Mouse (Mus musculus) cortical plate, adult 2 months (tissue): ENCODE results near the gene Ecm2. TPM values are rescaled to one million over a fixed set of nuclear protein-coding genes. Genes with fewer than 3 reads are reported as not detected.

Experiments used
- H3K27ac ChIP-seq: fragments of 200-500 bp; 2 replicates; pipeline ENCODE4 v1.5.1; 2012; ENCODE audit warnings: low read length, control low read depth, inconsistent platforms; ENCODE audit not compliant: insufficient read depth
- H3K4me1 ChIP-seq: fragments of 200-500 bp; 2 replicates; pipeline ENCODE4 v1.6.1; 2011; ENCODE audit warnings: low read length; ENCODE audit not compliant: control insufficient read depth, insufficient read depth
- H3K4me3 ChIP-seq: fragments of 200-500 bp; 2 replicates; pipeline ENCODE4 v1.5.1; 2011; ENCODE audit warnings: mild to moderate bottlenecking, low read length, control low read depth; ENCODE audit not compliant: insufficient read depth
- CTCF ChIP-seq: fragments of 200-500 bp; IDR thresholded peaks from 2 replicates; pipeline ENCODE4 v1.5.1; 2011; ENCODE audit warnings: mild to moderate bottlenecking, control low read depth, low read length; ENCODE audit not compliant: insufficient read depth; ENCODE audit errors: extremely low read depth
- POLR2A ChIP-seq: fragments of 200-500 bp; IDR thresholded peaks from 2 replicates; pipeline ENCODE4 v1.6.1; 2011; ENCODE audit warnings: mild to moderate bottlenecking, low read length, control low read depth; ENCODE audit not compliant: insufficient read depth; ENCODE audit errors: extremely low read depth
- polyA plus RNA-seq: library from polyadenylated mRNA; depleted of rRNA; stranded (reverse); fragments of >200 nt; gene quantifications from 2 replicates; pipeline ENCODE4 v1.2.3, GENCODE M21; 2012; rRNA removed

Ecm2 gene
- 3.5 and 3.8 TPM in 2 replicates for polyA plus RNA-seq

GRCm38 (mm10) chr13:49504510-49504909 lies at the start of gene Ecm2:
Gene Ecm2 (plus strand): TSS chr13:49504810.
- H3K27ac ChIP-seq, result no peak within 1 kb of the TSS
- no peaks in the 10 kb centered on the region for H3K4me1 ChIP-seq
- TF ChIP-seq POLR2A (no peak), CTCF (no peak)
- H3K4me3 ChIP-seq, result no peak within 1 kb of the TSS

DNA sequence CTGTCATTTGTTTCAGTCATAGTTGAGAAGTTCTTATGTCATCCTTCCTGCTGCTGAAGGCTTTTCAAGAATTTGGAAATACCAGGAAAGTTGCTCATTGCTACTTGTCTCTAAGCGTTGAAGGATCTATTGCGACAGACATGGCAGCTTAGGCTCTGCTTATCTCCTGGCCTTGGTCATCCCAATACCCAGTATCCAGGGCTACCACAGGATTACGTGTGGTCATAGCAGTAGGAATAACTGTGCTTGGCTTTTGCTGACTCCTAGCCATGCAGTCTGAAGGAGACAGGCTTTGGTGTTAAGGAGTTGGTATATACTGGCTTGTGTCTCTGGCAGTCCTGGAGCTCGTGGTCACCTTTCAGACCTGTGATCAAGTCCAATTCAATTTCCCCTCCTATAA lies 44.3 kb upstream of the Ecm2 start:
- TF ChIP-seq POLR2A (no peak), CTCF (no peak)
- Histone ChIP-seq H3K4me1 (peaks cover 7% of the 10 kb centered on the region; the same call in 1 of the 2 replicates), H3K27ac (0 out of 2 replicates have a peak overlapping the region, but pooled peaks have one; percentile 29), H3K4me3 (no peak overlapping the region)

DNA sequence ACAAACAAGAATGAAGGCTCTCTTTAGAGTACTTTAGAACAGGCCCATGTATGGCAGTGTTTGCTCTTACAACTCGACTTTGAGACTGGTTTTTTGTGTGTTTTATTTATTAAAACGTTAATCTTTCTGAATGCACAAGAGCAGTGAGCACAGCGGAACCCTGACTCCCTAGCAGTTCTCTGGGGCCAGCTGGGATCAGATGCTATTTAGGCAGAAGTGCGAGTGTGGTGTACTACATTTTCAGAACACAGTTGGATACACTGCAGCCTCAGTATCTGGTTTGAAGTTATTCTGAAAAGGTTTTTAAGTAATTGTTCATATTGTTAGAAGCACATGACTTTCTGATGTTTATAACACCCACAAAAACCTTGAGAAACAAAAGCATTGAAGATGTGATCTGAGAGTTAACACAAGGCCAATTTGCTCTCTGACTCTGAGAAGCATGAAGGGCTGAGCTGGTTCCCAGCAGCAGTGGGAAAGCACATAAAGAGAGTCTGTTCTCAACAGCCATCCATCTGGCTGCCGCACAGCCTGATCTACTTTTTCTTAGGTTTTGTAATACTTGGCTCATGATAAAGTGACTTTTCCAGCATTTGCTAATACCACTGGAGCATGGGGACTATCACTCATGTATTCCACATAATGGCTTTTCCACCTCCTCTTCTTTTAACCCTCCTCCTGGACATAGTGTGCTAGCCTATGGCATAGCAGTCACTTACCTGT lies 43.8 kb upstream of the Ecm2 start:
- Histone ChIP-seq H3K4me1 (peaks cover 7% of the 10 kb centered on the region; the same call in 1 of the 2 replicates), H3K27ac (peak overlapping the region; percentile 71; the same call in 1 of the 2 replicates), H3K4me3 (no peak overlapping the region)
- no peak for TF ChIP-seq CTCF
- no peak for TF ChIP-seq POLR2A

- Histone ChIP-seq H3K4me3 (no peak overlapping the region), H3K27ac (peak overlapping the region; percentile 71; the same call in 1 of the 2 replicates), H3K4me1 (peaks cover 7% of the 10 kb centered on the region; the same call in 1 of the 2 replicates)
- no peak for TF ChIP-seq POLR2A
- TF ChIP-seq CTCF, result no peak
Measured at GRCm38 (mm10) chr13:49461458-49462132, 43.0 kb upstream of the Ecm2 start.

GRCm38 (mm10) chr13:49462921-49463320 lies 41.7 kb upstream of the Ecm2 start:
- peaks cover 7% of the 10 kb centered on the region; the same call in 1 of the 2 replicates for H3K4me1 ChIP-seq
- no peak overlapping the region for H3K4me3 ChIP-seq
- TF ChIP-seq CTCF, result no peak
- no peak for TF ChIP-seq POLR2A
- H3K27ac ChIP-seq, result no peak overlapping the region

DNA sequence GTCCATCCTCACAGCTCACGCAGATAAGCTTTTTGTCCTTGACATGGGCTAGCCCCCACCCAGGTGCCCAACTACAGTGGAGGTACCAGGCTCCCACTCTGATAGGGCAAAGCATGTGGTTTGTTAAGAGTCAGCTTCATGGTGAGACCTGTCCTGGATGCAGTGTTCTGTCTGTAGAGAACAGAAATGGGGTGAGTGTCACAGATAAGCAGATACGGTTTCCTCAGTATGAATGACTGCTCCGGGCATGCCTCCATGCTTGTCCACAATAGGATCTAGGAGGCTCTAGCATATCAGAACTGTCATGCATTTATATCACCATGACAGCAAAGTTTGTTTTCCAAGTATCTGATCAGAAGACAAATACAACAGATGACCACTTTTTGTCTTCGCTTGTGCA lies 38.7 kb upstream of the Ecm2 start:
- Histone ChIP-seq H3K4me1 (peaks cover 5% of the 10 kb centered on the region; the same call in 1 of the 2 replicates), H3K4me3 (no peak overlapping the region), H3K27ac (no peak overlapping the region)
- TF ChIP-seq CTCF (no peak), POLR2A (no peak)

DNA sequence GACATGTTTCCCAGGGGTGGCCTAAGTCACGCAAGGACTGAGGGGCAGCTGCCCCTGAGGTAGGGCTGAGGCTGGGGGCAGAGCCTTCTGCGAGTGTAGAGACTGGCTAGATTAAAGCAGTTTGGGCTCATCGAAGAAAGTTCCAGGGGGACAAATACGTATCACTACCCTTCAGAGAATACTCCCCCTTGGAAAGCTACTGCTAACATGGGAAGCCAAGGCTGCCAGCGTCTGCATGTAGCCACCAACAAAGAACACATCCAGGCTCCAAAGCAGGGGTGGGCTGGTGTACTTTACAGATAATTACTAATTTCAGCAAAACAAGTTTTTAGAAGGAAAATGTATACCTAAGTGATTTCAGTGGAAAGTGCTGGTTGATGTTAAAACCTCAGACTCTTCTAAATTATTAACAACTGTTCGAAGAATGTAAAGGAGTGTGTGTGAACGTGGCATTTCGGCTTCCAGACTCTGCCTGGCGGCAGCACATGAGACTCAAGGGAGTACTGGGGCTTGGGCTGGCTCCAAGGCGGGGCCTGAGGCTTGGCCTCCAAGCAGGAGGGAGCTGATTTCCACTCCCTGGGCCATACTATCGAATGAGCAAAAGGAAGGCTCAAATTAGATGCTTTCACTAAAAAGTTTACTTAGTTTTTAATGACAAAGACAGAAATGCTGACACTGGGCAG lies 38.1 kb upstream of the Ecm2 start:
- no peak overlapping the region for H3K4me3 ChIP-seq
- no peak for TF ChIP-seq POLR2A
- no peak for TF ChIP-seq CTCF
- peaks cover under 1% of the 10 kb centered on the region; the same call in 1 of the 2 replicates for H3K4me1 ChIP-seq
- H3K27ac ChIP-seq, result no peak overlapping the region

DNA sequence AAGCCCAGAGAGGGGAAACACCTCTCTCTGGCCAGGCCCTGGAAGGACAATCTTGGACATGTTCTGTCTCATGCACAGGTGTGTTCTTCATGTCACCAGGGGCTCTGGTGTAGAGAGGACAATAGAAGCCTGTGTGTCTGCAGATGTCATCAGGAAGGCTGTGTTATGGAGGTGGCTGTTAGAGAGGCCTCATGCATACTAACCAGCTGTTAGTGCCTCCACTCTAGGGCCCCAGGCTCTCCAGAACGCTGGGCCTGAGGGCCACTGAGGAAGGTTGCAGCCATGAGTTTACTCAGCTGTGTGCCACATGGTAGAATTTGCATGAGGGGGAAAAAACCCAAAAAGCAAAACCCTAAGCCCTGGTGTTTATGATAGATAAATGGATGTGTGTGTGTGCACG lies 37.0 kb upstream of the Ecm2 start:
- Histone ChIP-seq H3K27ac (no peak overlapping the region), H3K4me3 (no peak overlapping the region), H3K4me1 (no peaks in the 10 kb centered on the region)
- TF ChIP-seq CTCF, result no peak
- TF ChIP-seq POLR2A, result no peak

DNA sequence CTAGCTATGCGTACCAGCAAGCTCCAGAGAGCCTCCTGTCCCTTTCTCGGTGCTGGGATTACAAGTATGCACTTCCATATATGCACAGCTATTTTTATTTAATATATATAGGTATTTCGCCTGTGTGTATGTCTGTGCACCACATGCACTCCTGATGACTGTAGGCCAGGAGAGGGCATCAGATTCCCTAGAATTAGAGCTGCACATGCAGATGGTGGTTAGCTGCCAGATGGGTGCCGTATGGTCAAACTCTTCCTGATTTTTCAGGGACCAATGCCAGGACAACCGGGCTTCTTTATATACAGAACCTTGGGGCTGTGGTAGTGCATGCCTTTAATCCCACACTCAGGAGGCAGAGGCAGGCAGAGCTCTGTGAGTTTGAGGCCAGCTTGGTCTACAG lies 35.6 kb upstream of the Ecm2 start:
- H3K4me3 ChIP-seq, result no peak overlapping the region
- H3K27ac ChIP-seq, result no peak overlapping the region
- TF ChIP-seq POLR2A (no peak), CTCF (no peak)
- H3K4me1 ChIP-seq, result no peaks in the 10 kb centered on the region
